Mouse (Mus musculus): ENCODE measurements around the gene Plk4. TPM values are rescaled to one million over a fixed set of nuclear protein-coding genes. Genes with fewer than 3 reads are reported as not detected.
"Not testable (repeated sequence)": the region's sequence is repeated elsewhere in the genome, so short reads cannot be mapped to it uniquely, and the experiment has no call there.

Gene Plk4
- polyA plus RNA-seq, 1 experiment = 3.6 TPM

GRCm38 (mm10) chr3:40853123-40853738 lies 53.4 kb downstream of the Plk4 start:
- not testable (repeated sequence) for H3K4me1 ChIP-seq (ENCODE audit: control insufficient read depth, insufficient read depth, insufficient read length, low read length); H3K4me3 ChIP-seq (ENCODE audit: insufficient read depth, low read depth, low read length); H3K27ac ChIP-seq (replicated peaks; ENCODE audit: low read depth, low read length)

Other genes with a start within 250 kb of the Plk4 start
- gene Slc25a31, start 91.2 kb upstream of the Plk4 start, polyA plus RNA-seq (2012; ENCODE audit: insufficient read depth, insufficient read length, missing spikeins) = 0.48 TPM in 1 of 2 replicates, not detected in the other
- gene Hspa4l, start 55.5 kb upstream of the Plk4 start, polyA plus RNA-seq (2012; ENCODE audit: insufficient read depth, insufficient read length, missing spikeins) = 36.8 and 43.5 TPM in 2 replicates
- 18.8 and 19.8 TPM in 2 replicates for gene Mfsd8, start 46.9 kb downstream of the Plk4 start, polyA plus RNA-seq (2012; ENCODE audit: insufficient read depth, insufficient read length, missing spikeins)
- 3.8 and 5.0 TPM in 2 replicates for gene Abhd18, start 47.0 kb downstream of the Plk4 start, polyA plus RNA-seq (2012; ENCODE audit: insufficient read depth, insufficient read length, missing spikeins)
- gene 1700034I23Rik, start 102.5 kb downstream of the Plk4 start, polyA plus RNA-seq (2012; ENCODE audit: insufficient read depth, insufficient read length, missing spikeins) = not detected in 2 replicates
- gene Larp1b, start 149.8 kb downstream of the Plk4 start, polyA plus RNA-seq (2012; ENCODE audit: insufficient read depth, insufficient read length, missing spikeins) = 44.0 and 45.0 TPM in 2 replicates